Mouse (Mus musculus): ENCODE data around the gene Slc45a2. TPM values are rescaled to one million over a fixed set of nuclear protein-coding genes. Genes with fewer than 3 reads are reported as not detected.

The Slc45a2 gene
- polyA plus RNA-seq, 1 experiment: not detected

GRCm38 (mm10) chr15:11053678-11054439 lies 53.3 kb downstream of the Slc45a2 start:
- Histone ChIP-seq H3K4me3 (ENCODE audit: insufficient read depth, low read depth, low read length) (no peak overlapping the region), H3K4me1 (ENCODE audit: control insufficient read depth, insufficient read depth, low read length) (no peaks in the 10 kb centered on the region), H3K27ac (ENCODE audit: insufficient read depth, low read depth, low read length) (no peak overlapping the region)
- WGBS: 65% methylated on average over 10 of the region's 10 CpGs
- no peak for TF ChIP-seq CTCF (IDR thresholded peaks at IDR 0.05; ENCODE audit: insufficient read depth, low read depth, low read length)
- no peak for TF ChIP-seq POLR2A (IDR thresholded peaks at IDR 0.05; ENCODE audit: insufficient read depth, low read depth, low read length)

DNA sequence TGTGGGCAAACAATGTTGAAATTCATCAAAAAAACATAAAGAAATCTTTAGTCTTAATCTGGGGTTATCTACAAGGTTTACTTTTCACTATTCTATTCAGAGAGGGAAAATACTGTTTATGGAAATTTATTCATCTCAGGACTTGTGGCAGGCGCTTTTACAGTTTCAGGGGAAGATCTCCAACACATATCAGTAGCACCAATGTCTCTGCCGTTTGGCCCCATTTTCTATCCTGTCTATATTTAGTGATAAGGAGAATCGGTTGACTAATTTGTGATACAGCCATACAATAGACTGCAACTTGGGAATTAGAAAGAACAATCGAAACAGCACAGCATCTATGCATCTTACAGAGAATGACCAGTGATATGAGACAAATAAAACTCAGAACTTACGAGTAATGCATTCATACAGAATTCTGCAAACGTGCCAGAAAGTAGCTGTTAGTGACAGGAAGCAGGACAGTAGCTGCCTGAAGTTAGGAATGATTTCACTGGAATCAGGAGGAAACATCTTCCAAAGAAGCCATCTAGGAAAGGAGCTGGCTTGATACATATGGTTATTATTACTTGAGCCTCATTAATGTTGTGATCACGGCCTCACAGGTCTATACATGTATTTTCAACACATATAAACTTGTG lies 54.0 kb downstream of the Slc45a2 start:
- Histone ChIP-seq H3K4me1 (ENCODE audit: control insufficient read depth, insufficient read depth, low read length) (no peaks in the 10 kb centered on the region), H3K4me3 (ENCODE audit: insufficient read depth, low read depth, low read length) (no peak overlapping the region), H3K27ac (ENCODE audit: insufficient read depth, low read depth, low read length) (no peak overlapping the region)
- TF ChIP-seq CTCF (IDR thresholded peaks at IDR 0.05; ENCODE audit: insufficient read depth, low read depth, low read length): no peak
- no peak for TF ChIP-seq POLR2A (IDR thresholded peaks at IDR 0.05; ENCODE audit: insufficient read depth, low read depth, low read length)
- 77% methylated on average over 7 of the region's 7 CpGs for WGBS

DNA sequence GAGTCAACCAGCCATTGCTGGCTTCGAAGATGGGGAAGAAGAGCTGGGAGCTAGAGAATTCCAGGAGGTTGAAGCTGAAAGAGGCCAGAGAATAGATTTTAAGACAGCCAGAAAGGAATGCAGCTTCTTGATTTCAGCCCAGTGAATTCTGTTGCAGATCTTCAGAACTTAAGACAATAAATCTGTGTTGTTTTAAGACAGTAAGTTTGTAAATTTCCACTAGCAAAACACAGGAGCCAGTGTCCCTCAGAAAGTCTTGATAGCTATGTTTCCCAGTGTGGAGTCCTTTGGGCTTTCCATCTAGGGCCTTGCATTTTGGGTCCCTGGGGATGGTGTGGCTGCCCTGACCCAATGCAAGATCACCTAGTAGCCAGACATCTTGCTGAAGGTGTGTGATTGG lies 62.4 kb downstream of the Slc45a2 start:
- peaks cover 8% of the 10 kb centered on the region for H3K4me1 ChIP-seq (ENCODE audit: control insufficient read depth, insufficient read depth, low read length)
- no peak overlapping the region for H3K4me3 ChIP-seq (ENCODE audit: insufficient read depth, low read depth, low read length)
- no peak overlapping the region for H3K27ac ChIP-seq (ENCODE audit: insufficient read depth, low read depth, low read length)
- TF ChIP-seq POLR2A (IDR thresholded peaks at IDR 0.05; ENCODE audit: insufficient read depth, low read depth, low read length) (no peak), CTCF (IDR thresholded peaks at IDR 0.05; ENCODE audit: insufficient read depth, low read depth, low read length) (no peak)
- WGBS: 89% methylated on average over 1 of the region's 1 CpGs

DNA sequence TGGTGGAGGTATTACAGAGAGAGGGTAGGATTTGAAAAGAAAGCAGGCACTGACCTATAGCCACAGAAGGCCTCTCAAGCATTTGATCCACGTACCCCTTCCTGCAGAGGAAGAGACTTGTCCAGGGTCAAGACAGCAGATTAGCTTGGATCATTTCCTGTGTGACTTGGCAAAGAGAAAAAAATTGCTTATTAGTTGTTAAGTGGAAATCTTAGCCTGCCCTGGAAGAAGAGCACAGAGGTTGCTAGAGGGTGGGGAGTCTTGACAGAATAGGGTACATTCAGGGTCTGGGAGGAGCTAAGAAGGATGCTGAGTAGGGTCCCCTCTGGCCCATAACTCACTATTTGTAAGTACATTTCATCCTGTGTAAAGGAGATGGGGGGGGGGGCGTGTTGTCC lies 63.6 kb downstream of the Slc45a2 start:
- WGBS: 33% methylated on average over 2 of the region's 2 CpGs
- Histone ChIP-seq H3K4me3 (ENCODE audit: insufficient read depth, low read depth, low read length) (no peak overlapping the region), H3K4me1 (ENCODE audit: control insufficient read depth, insufficient read depth, low read length) (peaks cover 8% of the 10 kb centered on the region), H3K27ac (ENCODE audit: insufficient read depth, low read depth, low read length) (no peak overlapping the region)
- TF ChIP-seq POLR2A (IDR thresholded peaks at IDR 0.05; ENCODE audit: insufficient read depth, low read depth, low read length): no peak
- no peak for TF ChIP-seq CTCF (IDR thresholded peaks at IDR 0.05; ENCODE audit: insufficient read depth, low read depth, low read length)

GRCm38 (mm10) chr15:11064558-11065411 lies 64.3 kb downstream of the Slc45a2 start, which contains the start of gene Adamts12:
TSS of gene Adamts12 (plus strand) at chr15:11064790.
- TF ChIP-seq POLR2A (IDR thresholded peaks at IDR 0.05; ENCODE audit: insufficient read depth, low read depth, low read length): no peak
- TF ChIP-seq CTCF (IDR thresholded peaks at IDR 0.05; ENCODE audit: insufficient read depth, low read depth, low read length): no peak
- no peak within 1 kb of the TSS for H3K27ac ChIP-seq (ENCODE audit: insufficient read depth, low read depth, low read length)
- peaks cover 8% of the 10 kb centered on the region for H3K4me1 ChIP-seq (ENCODE audit: control insufficient read depth, insufficient read depth, low read length)
- 21% methylated on average over 25 of the region's 25 CpGs for WGBS
- H3K4me3 ChIP-seq (ENCODE audit: insufficient read depth, low read depth, low read length): peak within 1 kb of the TSS; percentile 17; the same call in 1 of the 2 replicates

- no peak overlapping the region for H3K27ac ChIP-seq (ENCODE audit: insufficient read depth, low read depth, low read length)
- TF ChIP-seq POLR2A (IDR thresholded peaks at IDR 0.05; ENCODE audit: insufficient read depth, low read depth, low read length) (no peak), CTCF (IDR thresholded peaks at IDR 0.05; ENCODE audit: insufficient read depth, low read depth, low read length) (no peak)
- H3K4me3 ChIP-seq (ENCODE audit: insufficient read depth, low read depth, low read length): no peak overlapping the region
- WGBS: 19% methylated on average over 9 of the region's 9 CpGs
- peaks cover 8% of the 10 kb centered on the region for H3K4me1 ChIP-seq (ENCODE audit: control insufficient read depth, insufficient read depth, low read length)
These were observed 65.1 kb downstream of the Slc45a2 start for GRCm38 (mm10) chr15:11065528-11066171.

- WGBS: 40% methylated on average over 5 of the region's 5 CpGs
- Histone ChIP-seq H3K4me3 (ENCODE audit: insufficient read depth, low read depth, low read length) (no peak overlapping the region), H3K27ac (ENCODE audit: insufficient read depth, low read depth, low read length) (no peak overlapping the region), H3K4me1 (ENCODE audit: control insufficient read depth, insufficient read depth, low read length) (peaks cover 8% of the 10 kb centered on the region)
- TF ChIP-seq POLR2A (IDR thresholded peaks at IDR 0.05; ENCODE audit: insufficient read depth, low read depth, low read length) (no peak), CTCF (IDR thresholded peaks at IDR 0.05; ENCODE audit: insufficient read depth, low read depth, low read length) (no peak)
These were observed 65.8 kb downstream of the Slc45a2 start for GRCm38 (mm10) chr15:11066299-11066698.

DNA sequence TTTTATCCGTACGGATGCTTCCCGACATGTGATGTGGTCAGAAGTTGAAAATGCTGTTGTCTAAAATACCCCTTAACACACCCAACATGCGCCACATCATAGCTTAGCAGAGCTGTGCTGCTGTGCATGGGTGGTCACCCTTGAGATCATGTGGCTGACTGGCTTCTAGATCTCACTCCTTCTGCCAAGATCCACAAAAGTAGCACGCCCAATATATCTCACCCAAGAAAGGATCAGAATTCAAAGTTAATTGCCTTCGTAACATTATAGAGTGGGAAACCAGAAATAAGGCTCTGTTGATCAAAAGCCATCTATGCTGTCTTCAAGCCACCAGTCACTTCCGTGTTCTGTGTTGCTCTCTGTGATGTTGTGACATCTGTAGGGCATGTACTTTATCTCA lies 67.4 kb downstream of the Slc45a2 start:
- 88% methylated on average over 7 of the region's 7 CpGs for WGBS
- peaks cover 8% of the 10 kb centered on the region for H3K4me1 ChIP-seq (ENCODE audit: control insufficient read depth, insufficient read depth, low read length)

More for the DNA sequence above, 67.4 kb downstream of the Slc45a2 start:
- no peak overlapping the region for H3K4me3 ChIP-seq (ENCODE audit: insufficient read depth, low read depth, low read length)
- TF ChIP-seq POLR2A (IDR thresholded peaks at IDR 0.05; ENCODE audit: insufficient read depth, low read depth, low read length) (no peak), CTCF (IDR thresholded peaks at IDR 0.05; ENCODE audit: insufficient read depth, low read depth, low read length) (no peak)
- no peak overlapping the region for H3K27ac ChIP-seq (ENCODE audit: insufficient read depth, low read depth, low read length)

Data from olfactory bulb, adult 2 months (tissue).